Mouse (Mus musculus) testis, adult 2 months (tissue): Measurements from ENCODE around the gene Ppp1r12b.

ENCODE experiments used
- CTCF ChIP-seq: fragments of 200-500 bp; IDR thresholded peaks from 2 replicates; pipeline ENCODE4 v1.5.1; 2012; ENCODE audit warnings: low read depth, mild to moderate bottlenecking, inconsistent platforms, low read length, moderate library complexity; ENCODE audit not compliant: control insufficient read depth, insufficient read depth, insufficient replicate concordance
- POLR2A ChIP-seq: fragments of 200-500 bp; IDR thresholded peaks from 2 replicates; pipeline ENCODE4 v1.6.1; 2012; ENCODE audit warnings: low read depth, mild to moderate bottlenecking, inconsistent platforms, low read length, moderate library complexity; ENCODE audit not compliant: control insufficient read depth

DNA sequence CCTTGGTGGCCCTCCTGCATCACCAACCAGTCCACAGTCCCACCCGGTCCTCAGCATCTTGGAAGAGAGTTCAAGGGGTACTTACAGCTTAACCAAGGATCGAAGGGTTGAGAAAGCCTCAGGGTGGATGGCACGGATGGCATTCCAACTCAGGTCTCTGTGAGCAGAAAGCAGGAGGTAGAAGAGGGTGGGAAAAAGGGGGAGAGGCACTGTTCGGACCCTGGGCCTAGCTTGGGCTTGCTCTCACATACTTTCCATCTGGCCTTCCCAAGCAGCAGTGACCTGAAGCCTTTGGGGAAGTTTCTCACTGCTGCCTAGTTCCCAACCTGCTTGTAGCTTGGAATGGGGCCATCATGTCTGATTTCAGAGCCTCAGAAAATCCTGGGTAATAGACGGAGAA, 41.8 kb upstream of the Ppp1r12b start:
- TF ChIP-seq CTCF (no peak), POLR2A (no peak)
